Mouse (Mus musculus) ES-E14 (cell line): ENCODE results near the gene Clic4. TPM values are rescaled to one million over a fixed set of nuclear protein-coding genes. Genes with fewer than 3 reads are reported as not detected.

Experiments used
- DNase-seq: peaks from one replicate; pipeline ENCODE4 v3.0.0-alpha.2; 2013; ENCODE audit warnings: low read depth, low spot score
- H3K27ac ChIP-seq: 2 replicates; pipeline ENCODE4 v1.5.1; 2012; ENCODE audit warnings: low read depth, mild to moderate bottlenecking, low read length, moderate library complexity, mixed read lengths; ENCODE audit not compliant: poor library complexity, insufficient read depth, severe bottlenecking
- H3K36me3 ChIP-seq: 2 replicates; pipeline ENCODE4 v1.6.1; 2012; ENCODE audit warnings: mild to moderate bottlenecking, low read length, moderate library complexity, mixed read lengths; ENCODE audit not compliant: control insufficient read depth, poor library complexity, insufficient read depth, severe bottlenecking
- H3K4me1 ChIP-seq, 2 experiments: fragments of 150-350 bp in 1 of 2; sonication (generic) in 1 of 2; 2 replicates each; pipeline ENCODE4 v1.6.1; 2012; ENCODE audit warnings: low read length in 2 of 2, mild to moderate bottlenecking in 1 of 2, mixed read lengths in 1 of 2; ENCODE audit not compliant: control insufficient read depth in 2 of 2, insufficient read depth in 2 of 2, poor library complexity in 1 of 2
- H3K4me3 ChIP-seq, 2 experiments: fragments of 150-350 bp in 1 of 2; sonication (generic) in 1 of 2; 2 replicates each; pipeline ENCODE4 v1.5.1; 2012; ENCODE audit warnings: low read length in 2 of 2, low read depth in 1 of 2, mild to moderate bottlenecking in 1 of 2, mixed read lengths in 1 of 2; ENCODE audit not compliant: insufficient read depth in 1 of 2, poor library complexity in 1 of 2, severe bottlenecking in 1 of 2
- H3K9ac ChIP-seq: 2 replicates; pipeline ENCODE4 v1.6.1; 2012; ENCODE audit warnings: low read depth, mild to moderate bottlenecking, low read length, mixed read lengths; ENCODE audit not compliant: poor library complexity, insufficient read depth, severe bottlenecking
- H3K9me3 ChIP-seq: fragments of 150-350 bp; sonication (generic); 2 replicates; pipeline ENCODE4 v1.6.1; 2012; ENCODE audit warnings: low read depth, mild to moderate bottlenecking, low read length; ENCODE audit not compliant: control insufficient read depth, insufficient read depth
- CHD2 ChIP-seq: IDR thresholded peaks from 2 replicates; pipeline ENCODE4 v1.6.1; 2014; ENCODE audit warnings: mild to moderate bottlenecking, low read depth, low read length, inconsistent platforms
- HCFC1 ChIP-seq: IDR thresholded peaks from 2 replicates; pipeline ENCODE4 v1.6.1; 2012; ENCODE audit warnings: low read length, inconsistent platforms, borderline replicate concordance; ENCODE audit not compliant: insufficient read depth
- MAFK ChIP-seq: IDR thresholded peaks from 2 replicates; pipeline ENCODE4 v1.6.1; 2014; ENCODE audit warnings: mild to moderate bottlenecking, low read depth, low read length, inconsistent platforms; ENCODE audit not compliant: insufficient read depth
- ZC3H11A ChIP-seq: IDR thresholded peaks from 2 replicates; pipeline ENCODE4 v1.6.1; 2012; ENCODE audit warnings: low read depth, mild to moderate bottlenecking, inconsistent platforms, low read length, borderline replicate concordance
- ZNF384 ChIP-seq: IDR thresholded peaks from 2 replicates; pipeline ENCODE4 v1.6.1; 2012; ENCODE audit warnings: low read depth, low read length, inconsistent platforms
- in situ Hi-C, 2 experiments: fragments of 600-800 bp; cut with MboI; formaldehyde crosslinking; loops; one replicate each; pipeline ENCODE4 v1.15.1; 2025; ENCODE audit warnings: low sequenced_read_pairs in 2 of 2, inconsistent platforms in 1 of 2; ENCODE audit not compliant: unreplicated experiment in 2 of 2
- total RNA-seq: library from RNA; depleted of rRNA; stranded (reverse); fragments of 300-350 nt; gene quantifications from 2 replicates; pipeline ENCODE4 v1.2.3, GENCODE M21; 2012

Clic4 gene
- total RNA-seq, 1 experiment: 69.3 TPM

DNA sequence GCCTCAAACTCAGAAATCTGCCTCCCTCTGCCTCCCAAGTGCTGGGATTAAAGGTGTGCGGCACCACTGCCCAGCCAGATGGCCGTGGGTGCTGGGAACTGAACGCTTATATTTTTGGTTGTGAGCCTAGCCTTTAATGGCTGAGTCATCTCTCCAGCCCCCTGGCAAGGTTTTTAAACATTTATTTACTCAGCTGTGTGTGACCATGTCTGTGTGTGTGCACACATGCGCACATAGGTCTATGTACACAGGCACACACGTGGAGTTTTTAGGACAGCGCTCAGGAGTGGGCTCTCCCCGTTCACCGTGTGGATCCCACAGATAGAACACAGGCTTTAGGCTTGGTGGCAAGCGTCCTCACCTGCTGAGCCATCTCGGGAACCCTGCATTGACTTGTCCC lies 29.6 kb upstream of the Clic4 start:
- Histone ChIP-seq H3K9me3 (no peaks in the 10 kb centered on the region), H3K4me3 (no peak overlapping the region), H3K4me1 (peaks cover 16 to 47% of the 10 kb centered on the region in 2 experiments), H3K36me3 (no peaks in the 10 kb centered on the region), H3K27ac (no peak overlapping the region), H3K9ac (peak overlapping the region; percentile 26; the same call in 1 of the 2 replicates)
- no peak for DNase-seq
- in situ Hi-C loops: no loop called here
- TF ChIP-seq ZC3H11A (no peak), CHD2 (no peak), ZNF384 (no peak), MAFK (no peak), HCFC1 (no peak)

DNA sequence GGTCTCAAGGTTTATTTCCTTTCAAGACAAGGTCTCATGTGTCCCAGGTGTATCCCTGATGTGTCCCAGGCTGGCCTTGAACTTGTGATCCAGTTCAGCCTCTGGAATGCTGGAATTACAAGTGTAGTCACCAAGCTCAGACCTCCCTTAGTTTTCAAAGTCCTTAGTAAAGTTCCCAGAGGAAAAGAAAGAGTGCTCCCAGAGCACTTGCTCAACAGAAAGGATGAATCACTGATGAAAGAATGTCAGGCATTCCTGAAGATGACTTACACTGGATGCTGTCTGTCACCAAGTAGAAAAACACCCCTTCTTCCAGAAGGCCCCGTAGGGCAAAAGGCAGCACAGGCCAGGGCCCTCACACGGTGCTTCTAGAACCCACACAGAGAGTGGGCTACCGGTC lies 28.6 kb upstream of the Clic4 start:
- peak overlapping the region; percentile 75 for H3K9ac ChIP-seq
- in situ Hi-C loops: no loop called here

DNA sequence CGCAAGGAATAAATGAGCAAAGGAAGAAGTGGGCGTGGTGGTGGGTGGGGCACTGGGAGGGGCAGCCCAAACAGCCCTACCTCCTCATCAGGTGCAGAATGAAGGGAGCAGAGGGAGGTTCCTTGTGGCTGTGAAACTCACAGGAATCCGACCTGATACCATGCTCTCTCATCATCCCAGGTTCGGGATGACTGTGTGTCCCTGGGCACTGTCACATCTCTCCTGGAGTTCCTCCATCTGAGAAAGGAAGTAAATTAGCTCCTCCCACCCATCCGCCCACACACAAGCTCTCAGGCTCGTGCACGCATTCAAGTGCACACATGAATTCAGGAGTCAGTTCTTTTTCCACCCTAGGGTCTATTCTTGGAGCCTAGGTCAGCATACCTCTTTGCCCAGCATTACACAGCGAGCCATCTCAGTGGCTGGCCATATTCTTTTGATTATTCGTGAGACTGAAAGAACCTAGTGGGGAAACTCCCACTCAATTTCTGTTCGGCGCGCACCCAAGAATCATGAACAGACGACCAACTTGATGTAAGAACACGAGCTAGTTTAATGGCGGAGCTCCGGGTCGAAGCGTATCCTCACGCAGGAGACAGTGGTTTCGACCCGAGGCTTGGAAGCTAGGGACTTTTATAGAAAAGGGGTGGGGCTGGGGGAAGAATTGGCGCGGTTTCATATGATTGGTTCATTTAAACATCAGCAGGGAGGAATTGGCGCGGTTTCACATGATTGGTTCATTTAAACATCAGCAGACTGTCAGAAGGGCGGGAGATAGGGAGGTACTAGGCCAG lies 27.8 kb upstream of the Clic4 start:
- peak overlapping the region; percentile 96 for H3K27ac ChIP-seq
- DNase-seq: no peak
- H3K9ac ChIP-seq: peak overlapping the region; percentile 89
- H3K36me3 ChIP-seq: no peaks in the 10 kb centered on the region
- in situ Hi-C loops: no loop called here
- H3K4me3 ChIP-seq: peak overlapping the region; percentile 52 to 59
- no peaks in the 10 kb centered on the region for H3K9me3 ChIP-seq
- H3K4me1 ChIP-seq: peaks cover 16 to 43% of the 10 kb centered on the region in 2 experiments
- TF ChIP-seq MAFK: no peak
- TF ChIP-seq HCFC1: 0 out of 2 replicates have a peak, but pooled peaks have one; percentile 8
- TF ChIP-seq CHD2: no peak
- TF ChIP-seq ZC3H11A: no peak
- TF ChIP-seq ZNF384: no peak

More for the DNA sequence above, 28.6 kb upstream of the Clic4 start:
- Histone ChIP-seq H3K9me3 (no peaks in the 10 kb centered on the region), H3K4me1 (peaks cover 16 to 48% of the 10 kb centered on the region in 2 experiments), H3K27ac (peak overlapping the region; percentile 99), H3K4me3 (no peak overlapping the region), H3K36me3 (no peaks in the 10 kb centered on the region)
- no peak for TF ChIP-seq MAFK
- TF ChIP-seq ZNF384: no peak
- DNase-seq: no peak

DNA sequence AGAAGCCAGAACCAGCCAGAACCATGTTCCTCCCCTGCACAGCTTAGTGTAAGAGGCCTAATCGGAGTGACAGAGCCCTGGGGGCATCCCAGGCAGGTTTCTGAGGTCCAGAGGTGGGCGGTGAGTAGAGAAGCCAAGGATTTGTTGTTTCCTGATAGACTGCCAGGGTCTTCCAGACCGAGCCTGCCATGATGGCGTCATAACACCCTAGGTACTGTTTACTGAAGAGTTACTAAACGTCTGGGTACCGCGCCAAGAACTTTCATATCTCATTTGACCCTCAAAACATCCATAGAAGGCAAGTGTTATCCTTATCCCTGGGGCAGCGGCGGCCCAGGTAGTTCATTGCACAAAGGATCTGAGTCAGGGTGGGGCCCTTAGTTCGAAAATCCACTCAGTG lies 26.1 kb upstream of the Clic4 start:
- TF ChIP-seq ZNF384: no peak
- TF ChIP-seq ZC3H11A: no peak
- TF ChIP-seq MAFK: no peak
- TF ChIP-seq HCFC1: no peak
- TF ChIP-seq CHD2: no peak
- Histone ChIP-seq H3K36me3 (no peaks in the 10 kb centered on the region), H3K4me1 (peaks cover 15 to 40% of the 10 kb centered on the region in 2 experiments), H3K9ac (0 out of 2 replicates have a peak overlapping the region, but pooled peaks have one; percentile 20), H3K9me3 (no peaks in the 10 kb centered on the region), H3K27ac (no peak overlapping the region), H3K4me3 (peak overlapping the region in 1 of 2 experiments; percentile 12; a peak in 1 of 4 replicates)
- in situ Hi-C loops: no loop called here
- DNase-seq: no peak
